Mouse (Mus musculus): ENCODE measurements around the gene Zfp114. TPM values are rescaled to one million over a fixed set of nuclear protein-coding genes. Genes with fewer than 3 reads are reported as not detected.

Zfp114 gene
- total RNA-seq, 2 experiments from 2014 or later: not detected

Other genes with a start within 250 kb of the Zfp114 start
- not detected for gene Vmn1r179, start 248.1 kb upstream of the Zfp114 start, total RNA-seq (2021)
- gene Vmn1r180, start 224.4 kb upstream of the Zfp114 start, total RNA-seq (2021): not detected
- not detected for gene Vmn1r181, start 200.4 kb upstream of the Zfp114 start, total RNA-seq (2021)
- not detected for gene V1rd19, start 173.4 kb upstream of the Zfp114 start, total RNA-seq (2021)
- gene Vmn1r183, start 121.8 kb upstream of the Zfp114 start, total RNA-seq (2021): not detected
- 10 to 100 TPM; 10.3 TPM for gene Zfp180, start 93.1 kb upstream of the Zfp114 start, total RNA-seq (2021)
- 1 to 10 TPM; 4.9 TPM for gene Zfp112, start 62.7 kb upstream of the Zfp114 start, total RNA-seq (2021)
- gene Zfp235, start 40.9 kb upstream of the Zfp114 start, total RNA-seq (2021): 1 to 10 TPM; 4.1 to 4.6 TPM
- gene Zfp111, start 36.4 kb downstream of the Zfp114 start, total RNA-seq (2021): 1 to 10 TPM; 2.5 to 2.6 TPM
- gene Zfp109, start 62.5 kb downstream of the Zfp114 start, total RNA-seq (2021): 1 to 10 TPM; 2.2 TPM
- 1 to 10 TPM; 1.4 to 1.9 TPM for gene Zfp108, start 79.7 kb downstream of the Zfp114 start, total RNA-seq (2021)
- 1 to 10 TPM; 3.6 to 4.4 TPM for gene Zfp93, start 95.4 kb downstream of the Zfp114 start, total RNA-seq (2021)
- 1 to 10 TPM; 2.9 to 3.2 TPM for gene Zfp61, start 126.2 kb downstream of the Zfp114 start, total RNA-seq (2021)
- 1 to 10 TPM; 1.3 to 1.8 TPM for gene Zfp94, start 141.6 kb downstream of the Zfp114 start, total RNA-seq (2021)
- not detected for gene Tescl, start 158.9 kb downstream of the Zfp114 start, total RNA-seq (2021)
- not detected for gene Lypd5, start 174.1 kb downstream of the Zfp114 start, total RNA-seq (2021)
- gene Kcnn4, start 195.2 kb downstream of the Zfp114 start, total RNA-seq (2021): under 1 TPM; 0.13 to 0.70 TPM
- 10 to 100 TPM in 1 of 2 experiments, 1 to 10 TPM in 1; 8.2 to 11.0 TPM for gene Smg9, start 224.6 kb downstream of the Zfp114 start, total RNA-seq (2021)